Mouse (Mus musculus): ENCODE measurements at regions not wholly inside any gene's neighbourhood (a gene's known extent, or its start where the extent isn't known, plus 50 kb on each side); places are given as distances from the start of the nearest gene placed in this dataset.

DNA sequence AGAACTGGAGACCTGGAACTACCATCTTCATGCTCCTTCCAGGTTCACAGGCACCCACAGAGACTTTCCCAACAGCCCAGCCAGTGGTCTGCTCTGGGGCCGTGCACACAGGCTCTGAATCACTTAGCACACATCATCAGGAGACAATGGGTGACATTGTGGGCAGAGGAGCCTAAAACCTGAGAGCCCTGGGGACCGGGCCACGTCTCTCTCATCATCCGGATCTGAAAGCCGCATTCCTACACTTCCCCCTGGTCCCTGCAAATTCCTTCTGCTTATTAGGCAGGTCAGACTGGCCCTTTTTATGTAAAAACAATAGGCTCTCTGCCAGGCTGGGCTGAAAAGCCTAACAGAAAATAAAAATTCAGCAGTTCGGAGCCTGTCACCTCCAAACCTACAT lies 119.6 kb upstream of the Tbx3 start:
- TF ChIP-seq CTCF (IDR thresholded peaks at IDR 0.05; ENCODE audit: low read depth) (no peak), EP300 (IDR thresholded peaks at IDR 0.05; ENCODE audit: low read depth) (no peak)
